Mouse (Mus musculus) spleen, adult 2 months (tissue): ENCODE results near the gene Armc8.

Experiments used
- CTCF ChIP-seq: fragments of 200-500 bp; IDR thresholded peaks from 2 replicates; pipeline ENCODE4 v1.5.1; 2011; ENCODE audit warnings: mild to moderate bottlenecking, inconsistent platforms; ENCODE audit not compliant: insufficient read depth, insufficient read length, insufficient replicate concordance; ENCODE audit errors: extremely low read depth
- POLR2A ChIP-seq: fragments of 200-500 bp; IDR thresholded peaks from 2 replicates; pipeline ENCODE4 v1.6.1; 2011; ENCODE audit warnings: low read depth, low read length, inconsistent platforms

GRCm38 (mm10) chr9:99468572-99468971 is 100.1 kb downstream of the Armc8 start:
- TF ChIP-seq CTCF, result no peak
- TF ChIP-seq POLR2A, result no peak
